Mouse (Mus musculus) ES-E14 (cell line): Measurements from ENCODE around the gene Armc7. TPM values are rescaled to one million over a fixed set of nuclear protein-coding genes. Genes with fewer than 3 reads are reported as not detected.
"Not testable (repeated sequence)": the region's sequence is repeated elsewhere in the genome, so short reads cannot be mapped to it uniquely, and the experiment has no call there.

Experiments
- DNase-seq: peaks from one replicate; pipeline ENCODE4 v3.0.0-alpha.2; 2013; ENCODE audit warnings: low read depth, low spot score
- H3K27ac ChIP-seq: 2 replicates; pipeline ENCODE4 v1.5.1; 2012; ENCODE audit warnings: low read depth, mild to moderate bottlenecking, low read length, moderate library complexity, mixed read lengths; ENCODE audit not compliant: poor library complexity, insufficient read depth, severe bottlenecking
- H3K36me3 ChIP-seq: 2 replicates; pipeline ENCODE4 v1.6.1; 2012; ENCODE audit warnings: mild to moderate bottlenecking, low read length, moderate library complexity, mixed read lengths; ENCODE audit not compliant: control insufficient read depth, poor library complexity, insufficient read depth, severe bottlenecking
- H3K4me1 ChIP-seq, 2 experiments: fragments of 150-350 bp in 1 of 2; sonication (generic) in 1 of 2; 2 replicates each; pipeline ENCODE4 v1.6.1; 2012; ENCODE audit warnings: low read length in 2 of 2, mild to moderate bottlenecking in 1 of 2, mixed read lengths in 1 of 2; ENCODE audit not compliant: control insufficient read depth in 2 of 2, insufficient read depth in 2 of 2, poor library complexity in 1 of 2
- H3K4me3 ChIP-seq, 2 experiments: fragments of 150-350 bp in 1 of 2; sonication (generic) in 1 of 2; 2 replicates each; pipeline ENCODE4 v1.5.1; 2012; ENCODE audit warnings: low read length in 2 of 2, low read depth in 1 of 2, mild to moderate bottlenecking in 1 of 2, mixed read lengths in 1 of 2; ENCODE audit not compliant: insufficient read depth in 1 of 2, poor library complexity in 1 of 2, severe bottlenecking in 1 of 2
- H3K9ac ChIP-seq: 2 replicates; pipeline ENCODE4 v1.6.1; 2012; ENCODE audit warnings: low read depth, mild to moderate bottlenecking, low read length, mixed read lengths; ENCODE audit not compliant: poor library complexity, insufficient read depth, severe bottlenecking
- H3K9me3 ChIP-seq: fragments of 150-350 bp; sonication (generic); 2 replicates; pipeline ENCODE4 v1.6.1; 2012; ENCODE audit warnings: low read depth, mild to moderate bottlenecking, low read length; ENCODE audit not compliant: control insufficient read depth, insufficient read depth
- CHD2 ChIP-seq: IDR thresholded peaks from 2 replicates; pipeline ENCODE4 v1.6.1; 2014; ENCODE audit warnings: mild to moderate bottlenecking, low read depth, low read length, inconsistent platforms
- HCFC1 ChIP-seq: IDR thresholded peaks from 2 replicates; pipeline ENCODE4 v1.6.1; 2012; ENCODE audit warnings: low read length, inconsistent platforms, borderline replicate concordance; ENCODE audit not compliant: insufficient read depth
- MAFK ChIP-seq: IDR thresholded peaks from 2 replicates; pipeline ENCODE4 v1.6.1; 2014; ENCODE audit warnings: mild to moderate bottlenecking, low read depth, low read length, inconsistent platforms; ENCODE audit not compliant: insufficient read depth
- ZC3H11A ChIP-seq: IDR thresholded peaks from 2 replicates; pipeline ENCODE4 v1.6.1; 2012; ENCODE audit warnings: low read depth, mild to moderate bottlenecking, inconsistent platforms, low read length, borderline replicate concordance
- ZNF384 ChIP-seq: IDR thresholded peaks from 2 replicates; pipeline ENCODE4 v1.6.1; 2012; ENCODE audit warnings: low read depth, low read length, inconsistent platforms
- in situ Hi-C, 2 experiments: fragments of 600-800 bp; cut with MboI; formaldehyde crosslinking; loops; one replicate each; pipeline ENCODE4 v1.15.1; 2025; ENCODE audit warnings: low sequenced_read_pairs in 2 of 2, inconsistent platforms in 1 of 2; ENCODE audit not compliant: unreplicated experiment in 2 of 2
- total RNA-seq: library from RNA; depleted of rRNA; stranded (reverse); fragments of 300-350 nt; gene quantifications from 2 replicates; pipeline ENCODE4 v1.2.3, GENCODE M21; 2012

Armc7 gene
- total RNA-seq, 1 experiment = 4.8 TPM

DNA sequence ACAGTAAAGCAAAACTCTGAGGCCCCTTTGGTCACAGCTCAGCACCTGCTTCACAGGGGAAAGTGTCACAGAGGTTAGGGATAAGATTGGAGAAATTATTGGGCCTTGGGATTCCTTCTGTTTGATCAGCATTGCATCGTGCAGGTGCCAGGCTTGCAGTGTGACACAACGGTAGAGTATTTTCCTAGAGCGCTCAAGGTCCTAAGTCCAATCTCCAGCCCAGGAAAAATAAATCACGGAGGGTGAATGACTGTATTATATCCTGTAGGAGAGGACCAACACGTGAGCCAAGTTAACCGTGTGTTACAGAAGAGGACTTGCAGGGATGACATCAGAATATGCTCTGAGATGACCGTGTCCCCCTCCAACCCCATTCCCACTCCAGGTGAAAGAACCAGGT is 25.3 kb upstream of the Armc7 start:
- no peak overlapping the region for H3K27ac ChIP-seq
- no peaks in the 10 kb centered on the region for H3K36me3 ChIP-seq
- H3K4me1 ChIP-seq = peaks cover 0 to 1% of the 10 kb centered on the region in 2 experiments; a peak in 1 of 4 replicates
- in situ Hi-C loops = no loop called here
- no peak for DNase-seq
- H3K4me3 ChIP-seq = no peak overlapping the region
- no peaks in the 10 kb centered on the region for H3K9me3 ChIP-seq
- H3K9ac ChIP-seq = no peak overlapping the region
- TF ChIP-seq MAFK (no peak), HCFC1 (no peak), CHD2 (no peak), ZC3H11A (no peak), ZNF384 (no peak)

- in situ Hi-C loops = no loop called here
- no peak overlapping the region for H3K9ac ChIP-seq
- H3K4me3 ChIP-seq = no peak overlapping the region
- H3K4me1 ChIP-seq = peaks cover 4 to 7% of the 10 kb centered on the region in 2 experiments; a peak in 2 of 4 replicates
- no peak for DNase-seq
- H3K27ac ChIP-seq = no peak overlapping the region
- H3K36me3 ChIP-seq = no peaks in the 10 kb centered on the region
- TF ChIP-seq ZNF384 (no peak), ZC3H11A (no peak), MAFK (no peak), HCFC1 (no peak), CHD2 (no peak)
- H3K9me3 ChIP-seq = no peaks in the 10 kb centered on the region
Measured at GRCm38 (mm10) chr11:115451781-115452241, 23.7 kb upstream of the Armc7 start.

DNA sequence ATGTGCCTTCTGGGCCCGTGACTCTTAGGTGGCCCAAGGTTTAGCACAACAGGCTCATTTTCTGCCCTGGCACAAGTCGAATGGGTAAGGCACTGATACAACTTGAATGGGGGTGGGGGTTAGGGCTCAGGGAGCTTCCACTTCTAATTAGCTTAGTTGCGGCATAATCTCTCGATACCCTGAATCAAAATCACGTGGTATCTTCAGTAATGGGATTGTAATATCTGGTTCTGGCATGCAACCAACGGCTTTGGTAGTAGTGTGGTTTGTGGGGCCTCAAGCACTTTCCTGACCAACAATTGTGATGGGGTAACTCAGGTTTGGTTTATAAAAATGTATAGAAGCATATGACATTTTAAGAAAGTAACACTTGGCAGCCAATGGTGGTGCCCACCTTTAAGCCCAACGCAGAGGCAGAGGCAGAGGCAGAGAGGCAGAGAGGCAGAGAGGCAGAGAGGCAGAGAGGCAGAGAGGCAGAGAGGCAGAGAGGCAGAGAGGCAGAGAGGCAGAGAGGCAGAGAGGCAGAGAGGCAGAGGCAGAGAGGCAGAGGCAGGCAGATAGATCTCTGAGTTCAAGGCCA is 23.1 kb upstream of the Armc7 start:
- Histone ChIP-seq H3K9ac (no peak overlapping the region), H3K27ac (no peak overlapping the region), H3K4me3 (no peak overlapping the region), H3K36me3 (no peaks in the 10 kb centered on the region), H3K9me3 (no peaks in the 10 kb centered on the region), H3K4me1 (peaks cover 2 to 7% of the 10 kb centered on the region in 2 experiments; a peak in 1 of 4 replicates)
- no peak for TF ChIP-seq MAFK
- TF ChIP-seq CHD2 = no peak
- no peak for TF ChIP-seq HCFC1
- no peak for TF ChIP-seq ZNF384
- TF ChIP-seq ZC3H11A = no peak
- in situ Hi-C loops = no loop called here
- no peak for DNase-seq

- no peak overlapping the region for H3K27ac ChIP-seq
- H3K4me3 ChIP-seq = no peak overlapping the region
- no peak for DNase-seq
- H3K9ac ChIP-seq = no peak overlapping the region
- H3K36me3 ChIP-seq = no peaks in the 10 kb centered on the region
- no peaks in the 10 kb centered on the region for H3K9me3 ChIP-seq
- H3K4me1 ChIP-seq = peaks cover 2 to 7% of the 10 kb centered on the region in 2 experiments; a peak in 1 of 4 replicates
- TF ChIP-seq ZC3H11A (no peak), HCFC1 (no peak), ZNF384 (no peak), MAFK (no peak), CHD2 (no peak)
- in situ Hi-C loops = no loop called here
Measured at GRCm38 (mm10) chr11:115453306-115453705, 22.2 kb upstream of the Armc7 start.

DNA sequence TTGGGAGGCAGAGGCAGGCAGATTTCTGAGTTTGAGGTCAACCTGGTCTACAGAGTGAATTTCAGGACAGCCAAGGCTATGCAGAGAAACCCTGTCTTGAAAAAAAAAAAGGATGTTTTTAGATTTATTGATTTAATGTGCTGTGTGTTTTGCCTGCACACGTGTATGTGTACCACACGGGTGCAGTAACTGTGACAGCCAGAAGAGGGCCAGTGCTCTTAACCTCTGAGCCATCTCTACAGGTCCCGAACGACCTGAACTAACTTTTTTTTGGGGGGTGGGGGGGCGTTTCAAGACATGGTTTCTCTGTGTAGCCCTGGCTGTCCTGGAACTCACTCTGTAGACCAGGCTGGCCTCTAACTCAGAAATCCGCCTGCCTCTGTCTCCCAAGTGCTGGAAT is 20.6 kb upstream of the Armc7 start:
- in situ Hi-C loops, H3K9me3 ChIP-seq: not testable (repeated sequence)
- 0 out of 2 replicates have a peak, but pooled peaks have one; percentile 7 for TF ChIP-seq ZNF384

More for the DNA sequence above, 20.6 kb upstream of the Armc7 start:
- not testable (repeated sequence) for H3K4me1 ChIP-seq, H3K27ac ChIP-seq, DNase-seq, H3K4me3 ChIP-seq, H3K36me3 ChIP-seq, H3K9ac ChIP-seq
